Mouse (Mus musculus): ENCODE results near the gene Chaf1a. TPM values are rescaled to one million over a fixed set of nuclear protein-coding genes. Genes with fewer than 3 reads are reported as not detected.

Gene Chaf1a
- total RNA-seq, 2 experiments from 2014 or later: 1.6 to 2.0 TPM

- no peak for TF ChIP-seq CTCF (IDR thresholded peaks at IDR 0.05)
- Histone ChIP-seq H3K4me3 (no peak overlapping the region), H3K27ac (no peak overlapping the region)
- intact Hi-C loops (cut with DNase I): no loop called here
- DNase-seq (ENCODE audit: extremely low spot score in 1 of 2, low spot score in 2 of 2): no peak
Measured at GRCm38 (mm10) chr17:56116193-56116592, 76.0 kb downstream of the Chaf1a start.

DNA sequence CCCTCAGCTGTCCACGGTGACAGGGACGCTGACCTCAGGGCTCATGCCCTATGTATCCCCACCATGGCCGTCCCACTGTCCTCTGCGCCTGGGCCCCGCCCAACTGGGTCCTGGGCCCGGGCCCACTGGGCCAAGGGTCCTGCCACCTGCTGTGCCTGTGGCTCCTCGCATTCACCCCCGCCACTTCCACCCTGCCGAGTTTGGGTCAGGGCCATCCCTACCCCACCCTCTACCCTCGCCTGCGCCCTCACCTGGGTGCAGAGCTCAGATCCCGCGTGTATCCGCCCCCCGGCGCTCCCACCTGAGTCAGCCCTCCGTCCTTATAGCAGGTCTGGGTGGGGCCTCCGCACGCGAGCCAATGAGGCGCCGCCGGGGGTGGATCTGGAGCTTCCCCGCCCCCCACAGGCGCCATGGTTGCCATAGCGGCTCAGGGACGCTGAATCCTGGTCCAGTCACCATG, 77.0 kb downstream of the Chaf1a start, which contains the start of gene Plin5:
Gene Plin5, minus strand, starts transcription at position 346 of the 460 bp plus-strand sequence.
- no peak for TF ChIP-seq CTCF (IDR thresholded peaks at IDR 0.05)
- H3K4me3 ChIP-seq: peak within 1 kb of the TSS; percentile 29; the same call in 1 of the 2 replicates
- DNase-seq (ENCODE audit: extremely low spot score in 1 of 2, low spot score in 2 of 2): peak; percentile 56 to 63
- intact Hi-C loops (cut with DNase I): no loop called here
- H3K27ac ChIP-seq: no peak within 1 kb of the TSS

DNA sequence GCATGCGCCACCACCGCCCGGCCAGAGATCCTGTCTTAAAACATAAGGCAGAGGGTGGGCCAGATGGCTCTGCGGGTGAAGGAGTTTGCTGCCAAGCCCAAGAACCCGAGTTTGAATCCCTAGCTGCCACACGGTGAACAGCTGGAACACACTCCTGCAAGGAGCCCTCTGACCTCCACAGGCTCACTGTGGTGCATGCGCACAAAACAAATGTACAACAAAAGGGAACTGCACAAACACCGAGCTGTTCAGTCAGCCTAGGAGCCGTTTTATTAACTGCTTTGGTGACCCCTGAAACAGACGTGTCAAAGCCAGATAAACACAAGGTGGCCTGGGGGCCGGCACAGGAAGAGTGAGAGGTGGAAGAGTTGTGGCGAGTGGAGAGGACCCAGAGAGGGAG, 79.2 kb downstream of the Chaf1a start:
- intact Hi-C loops (cut with DNase I): no loop called here
- Histone ChIP-seq H3K27ac (no peak overlapping the region), H3K4me3 (no peak overlapping the region)
- no peak for TF ChIP-seq CTCF (IDR thresholded peaks at IDR 0.05)
- no peak for DNase-seq (ENCODE audit: extremely low spot score in 1 of 2, low spot score in 2 of 2)

- intact Hi-C loops (cut with DNase I): no loop called here
- TF ChIP-seq CTCF (IDR thresholded peaks at IDR 0.05): no peak
- Histone ChIP-seq H3K4me3 (peak overlapping the region; percentile 33), H3K27ac (peak overlapping the region; percentile 50; the same call in 1 of the 2 replicates)
- DNase-seq (ENCODE audit: extremely low spot score in 1 of 2, low spot score in 2 of 2): no peak
Measured at GRCm38 (mm10) chr17:56119981-56120880, 80.0 kb downstream of the Chaf1a start.

DNA sequence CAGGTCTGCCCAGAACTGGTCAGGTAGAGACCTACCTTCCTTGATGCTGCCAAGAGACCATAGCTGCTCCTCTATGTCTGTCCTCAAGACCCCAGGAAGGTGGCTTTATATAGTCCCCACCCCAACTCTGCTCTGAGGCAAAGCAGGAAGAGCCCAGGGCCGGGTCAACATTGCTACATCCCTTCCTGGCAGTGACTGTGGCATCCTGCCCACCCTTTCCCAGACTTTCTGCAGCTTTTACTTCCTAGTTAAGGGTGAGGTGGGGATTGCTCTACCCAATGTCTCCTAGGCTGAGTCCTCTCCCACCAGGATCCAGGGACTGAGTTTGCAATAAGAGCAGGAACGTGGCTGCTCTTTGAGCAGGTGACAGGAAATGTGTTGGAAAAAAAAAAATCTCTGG, 81.6 kb downstream of the Chaf1a start, which contains the start of gene Lrg1:
Gene Lrg1, minus strand, starts transcription at position 176 of the 400 bp plus-strand sequence.
- intact Hi-C loops (cut with DNase I): no loop called here
- no peak for DNase-seq (ENCODE audit: extremely low spot score in 1 of 2, low spot score in 2 of 2)
- TF ChIP-seq CTCF (IDR thresholded peaks at IDR 0.05): no peak
- H3K4me3 ChIP-seq: no peak within 1 kb of the TSS
- no peak within 1 kb of the TSS for H3K27ac ChIP-seq

Other genes with a start within 250 kb of the Chaf1a start
- gene Zfp119a, start 161.5 kb upstream of the Chaf1a start, total RNA-seq (2021): 1 to 10 TPM; 5.1 to 6.7 TPM
- gene Zfp959, start 148.3 kb upstream of the Chaf1a start, total RNA-seq (2021): 1 to 10 TPM; 6.2 to 6.6 TPM
- gene Zfp119b, start 90.9 kb upstream of the Chaf1a start, total RNA-seq (2021): 1 to 10 TPM; 2.3 to 4.1 TPM
- gene Ebi3, start 87.8 kb upstream of the Chaf1a start, total RNA-seq (2021): 1 to 10 TPM; 1.2 to 1.4 TPM
- 10 to 100 TPM; 16.4 to 17.4 TPM for gene Yju2, start 81.3 kb upstream of the Chaf1a start, total RNA-seq (2021)
- 10 to 100 TPM; 36.7 to 40.1 TPM for gene Shd, start 70.0 kb upstream of the Chaf1a start, total RNA-seq (2021)
- 10 to 100 TPM; 88.7 to 90.6 TPM for gene Fsd1, start 53.9 kb upstream of the Chaf1a start, total RNA-seq (2021)
- gene Stap2, start 34.9 kb upstream of the Chaf1a start, total RNA-seq (2021): 1 to 10 TPM; 2.5 to 3.1 TPM
- gene Mpnd, start 34.7 kb upstream of the Chaf1a start, total RNA-seq (2021): 10 to 100 TPM; 90.8 to 91.2 TPM
- 10 to 100 TPM; 38.9 to 43.2 TPM for gene Sh3gl1, start 3.8 kb upstream of the Chaf1a start, total RNA-seq (2021)
- 10 to 100 TPM; 91.2 to 98.3 TPM for gene Ubxn6, start 34.6 kb downstream of the Chaf1a start, total RNA-seq (2021)
- 100 to 1,000 TPM; 102 to 109 TPM for gene Hdgfl2, start 39.2 kb downstream of the Chaf1a start, total RNA-seq (2021)
- 1 to 10 TPM; 5.0 to 7.4 TPM for gene Plin4, start 69.4 kb downstream of the Chaf1a start, total RNA-seq (2021)
- gene Plin5, start 77.2 kb downstream of the Chaf1a start, total RNA-seq (2021): under 1 TPM; 0.38 to 0.68 TPM
- 1 to 10 TPM; 4.2 to 6.1 TPM for gene Lrg1, start 81.6 kb downstream of the Chaf1a start, total RNA-seq (2021)
- gene Sema6b, start 99.9 kb downstream of the Chaf1a start, total RNA-seq (2021): 100 to 1,000 TPM; 117 to 125 TPM
- 1 to 10 TPM; 7.5 to 8.7 TPM for gene Tnfaip8l1, start 122.0 kb downstream of the Chaf1a start, total RNA-seq (2021)
- 10 to 100 TPM; 39.5 to 41.2 TPM for gene Mydgf, start 143.5 kb downstream of the Chaf1a start, total RNA-seq (2021)
- 10 to 100 TPM; 70.7 to 74.1 TPM for gene Dpp9, start 178.5 kb downstream of the Chaf1a start, total RNA-seq (2021)
- 10 to 100 TPM; 31.8 to 34.6 TPM for gene Fem1a, start 216.4 kb downstream of the Chaf1a start, total RNA-seq (2021)
- gene Ticam1, start 236.3 kb downstream of the Chaf1a start, total RNA-seq (2021): 1 to 10 TPM; 6.9 to 7.2 TPM